Mouse (Mus musculus) left cerebral cortex, adult 8-10 months (tissue): ENCODE measurements around the gene Tyr. TPM values are rescaled to one million over a fixed set of nuclear protein-coding genes. Genes with fewer than 3 reads are reported as not detected.
"Not testable (repeated sequence)": the region's sequence is repeated elsewhere in the genome, so short reads cannot be mapped to it uniquely, and the experiment has no call there.

ENCODE experiments used
- DNase-seq, 2 experiments: peaks; one replicate each; pipeline ENCODE4 v3.0.0; 2022; ENCODE audit warnings: low spot score in 2 of 2
- total RNA-seq, 4 experiments: library from RNA; stranded (reverse); gene quantifications; 2 replicates each; pipeline ENCODE4 v1.2.4; 2022

Tyr gene
- under 1 TPM in 2 of 4 experiments, not detected in 2; 0.25 TPM for total RNA-seq

DNA sequence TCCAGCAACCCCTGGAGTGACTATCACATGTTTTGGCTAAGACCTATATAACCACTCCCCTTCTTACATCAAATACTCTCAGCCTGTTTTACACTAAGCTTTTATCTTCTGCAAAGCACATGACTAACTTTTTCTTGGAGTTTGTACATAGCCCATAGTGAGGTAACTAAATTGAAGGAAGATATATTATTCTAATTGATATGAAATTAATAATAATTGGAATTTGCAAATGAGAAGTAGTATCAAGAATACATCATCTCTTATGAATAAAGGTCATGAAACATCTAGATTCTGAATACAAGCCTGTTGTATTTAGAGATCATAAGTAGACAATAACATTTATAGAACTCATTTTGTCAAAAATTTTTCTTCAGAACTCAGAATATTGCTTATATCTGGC, at the start of gene Tyr:
Gene Tyr, minus strand, starts transcription at position 101 of the 400 bp plus-strand sequence.
- DNase-seq, result no peak

DNA sequence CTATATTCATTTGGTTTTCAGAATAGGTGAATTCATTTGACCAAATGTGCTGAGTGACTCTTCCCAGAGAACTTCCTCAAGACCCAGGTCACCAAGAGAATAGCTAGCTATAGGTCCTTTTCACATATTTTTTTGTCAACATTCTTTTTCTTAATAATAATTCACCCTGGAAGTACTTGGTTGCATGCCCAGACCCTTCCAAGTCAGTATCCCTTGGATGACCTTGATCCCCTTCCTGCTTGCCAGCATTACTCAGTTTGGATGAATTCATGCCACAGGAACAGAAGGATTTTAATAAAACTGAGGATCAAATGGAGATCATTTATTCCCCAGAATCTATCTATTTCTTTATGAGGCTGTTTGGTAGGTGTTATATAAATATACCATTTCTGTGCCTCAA, 45.7 kb upstream of the Tyr start:
- DNase-seq, result no peak

DNA sequence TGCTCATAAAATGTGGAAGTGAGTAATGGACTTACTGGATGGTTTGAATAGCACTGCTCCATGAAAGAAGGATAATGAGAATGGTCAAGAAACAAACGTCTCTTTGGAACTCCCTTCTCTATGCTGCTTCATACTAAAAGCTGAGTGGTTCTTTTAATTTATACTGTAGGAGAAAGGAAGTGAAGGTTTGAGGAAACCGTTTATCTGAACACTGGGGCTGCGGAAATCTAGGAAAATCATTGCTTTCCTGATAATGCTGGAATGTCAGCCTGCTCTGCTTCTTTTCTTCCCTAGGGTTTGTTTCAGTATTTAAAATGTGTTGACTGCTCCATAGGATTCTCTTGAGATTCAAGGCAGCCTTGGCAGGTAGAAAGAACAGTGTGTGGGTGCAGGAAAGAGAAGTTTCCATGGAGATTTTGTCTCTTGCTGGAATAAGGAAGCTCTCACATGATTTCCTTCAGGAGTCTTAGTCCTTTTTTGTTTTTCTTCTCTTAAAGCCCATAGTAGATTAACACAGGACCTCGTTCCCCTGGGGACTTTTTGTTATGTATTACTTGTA, 891 bp upstream of the Tyr start:
- peak; percentile 2 to 23 for DNase-seq

DNA sequence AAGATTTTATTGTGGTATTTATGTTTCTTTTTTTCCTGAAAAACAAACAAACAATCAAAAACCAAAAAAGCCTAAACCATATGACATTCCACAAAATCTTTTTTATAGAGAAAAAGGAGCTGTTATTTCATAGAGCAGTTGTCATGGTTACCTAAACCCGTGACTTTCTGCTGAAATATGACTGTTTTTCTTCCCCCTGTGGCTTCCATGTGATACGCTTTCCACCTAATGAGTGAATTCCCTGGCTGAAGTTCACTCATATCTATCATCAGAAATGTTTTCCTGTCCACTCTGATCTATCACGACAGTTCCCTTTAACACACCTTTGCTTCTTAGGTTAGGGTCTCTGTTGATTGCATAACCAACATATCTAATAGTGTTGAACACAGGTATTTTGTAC, 5.3 kb downstream of the Tyr start:
- DNase-seq, result no peak

DNA sequence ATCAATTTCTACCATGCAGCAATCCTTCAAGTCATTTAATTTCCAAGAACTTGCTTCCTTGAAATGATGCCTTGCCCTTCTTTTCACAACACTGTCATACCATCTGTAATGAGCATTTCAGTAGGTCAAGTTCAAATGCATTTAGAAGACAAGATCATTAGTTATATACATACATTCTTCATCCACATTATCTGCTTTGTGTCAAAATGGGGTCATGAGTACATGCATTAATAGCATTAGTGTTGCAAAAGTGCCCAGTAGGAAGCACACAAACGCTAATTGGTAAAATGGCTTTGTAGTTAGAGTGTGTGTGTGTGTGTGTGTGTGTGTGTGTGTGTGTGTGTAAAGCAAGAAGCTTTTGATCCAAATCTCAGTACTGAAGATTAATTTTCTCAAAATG, 80.0 kb downstream of the Tyr start:
- no peak for DNase-seq

DNA sequence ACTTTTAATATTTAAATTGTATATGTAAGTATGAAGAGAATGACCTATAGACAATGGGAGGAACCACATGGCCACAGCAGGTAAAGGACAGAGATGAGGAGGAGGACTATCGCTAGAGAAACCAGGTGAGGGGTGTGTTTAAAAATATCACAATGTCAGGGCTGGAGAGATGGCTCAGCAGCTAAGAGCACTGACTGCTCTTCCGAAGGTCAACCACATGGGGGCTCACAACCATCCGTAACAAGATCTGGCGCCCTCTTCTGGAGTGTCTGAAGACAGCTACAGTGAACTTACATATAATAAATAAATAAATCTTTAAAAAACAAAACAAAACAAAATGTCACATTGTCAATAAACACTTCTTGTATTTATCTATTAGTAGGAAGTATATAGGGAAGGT, 81.9 kb downstream of the Tyr start:
- DNase-seq, result not testable (repeated sequence)

DNA sequence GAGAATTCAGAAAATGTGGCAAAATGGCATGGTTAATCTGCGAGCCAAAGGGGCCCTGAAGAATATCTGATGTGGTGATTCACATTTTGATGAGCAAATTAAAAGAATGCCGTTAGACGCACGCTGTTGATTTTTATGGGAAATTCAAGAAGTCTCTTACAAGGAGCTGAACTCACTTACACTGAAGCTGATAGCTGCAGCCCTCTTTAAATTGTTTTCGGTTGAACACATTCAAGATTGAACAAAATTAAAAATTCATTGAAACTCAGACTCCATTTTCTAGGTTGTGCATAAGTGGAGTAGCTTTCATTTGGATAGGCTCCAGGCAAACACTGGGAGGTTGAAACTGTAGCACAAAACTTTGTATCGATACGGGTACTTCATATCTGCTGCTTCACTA, 96.3 kb downstream of the Tyr start:
- no peak for DNase-seq

DNA sequence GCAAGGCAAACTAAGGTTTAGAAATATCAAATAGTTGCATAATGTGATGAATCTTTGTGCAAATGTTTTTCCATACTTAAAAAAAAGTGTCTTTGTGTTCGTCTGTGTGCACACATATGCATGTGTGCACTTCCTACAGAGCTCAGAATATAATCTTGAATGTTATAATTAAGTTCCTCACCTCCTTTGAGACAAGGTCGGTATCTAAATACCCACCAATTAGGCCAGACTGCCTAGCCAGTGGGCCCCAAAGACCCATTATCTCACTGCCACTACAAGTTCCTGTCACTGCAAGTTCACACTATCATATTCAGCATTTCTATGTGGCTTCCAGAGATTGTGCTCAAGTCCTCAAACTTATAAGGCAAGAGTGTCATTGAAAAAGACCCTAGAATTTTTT, 118.4 kb downstream of the Tyr start:
- no peak for DNase-seq

Other genes starting within 250 kb of the Tyr start
- under 1 TPM; 0.09 to 0.57 (median 0.33) TPM for gene Nox4, start 247.4 kb downstream of the Tyr start, total RNA-seq
- 100 to 1,000 TPM; 185 to 213 (median 195) TPM for gene Grm5, start 90.7 kb upstream of the Tyr start, total RNA-seq